Mouse (Mus musculus) layer of hippocampus, adult 2 months (tissue): ENCODE results near the gene Pdgfa. TPM values are rescaled to one million over a fixed set of nuclear protein-coding genes. Genes with fewer than 3 reads are reported as not detected.

Experiments
- DNase-seq, 2 experiments: peaks; one replicate each; pipeline ENCODE4 v3.0.0; 2022; ENCODE audit warnings: low spot score in 2 of 2
- H3K27ac ChIP-seq: fragments of 200-600 bp; 2 replicates; pipeline ENCODE4 v1.8.1; 2022
- H3K4me3 ChIP-seq: fragments of 200-600 bp; 2 replicates; pipeline ENCODE4 v1.8.1; 2022; ENCODE audit warnings: mild to moderate bottlenecking
- CTCF ChIP-seq: fragments of 200-600 bp; conservative IDR thresholded peaks from 2 replicates; pipeline ENCODE4 v1.8.1; 2022; ENCODE audit warnings: antibody characterized with exemption, mild to moderate bottlenecking, moderate library complexity
- total RNA-seq, 2 experiments: library from RNA; stranded (reverse); gene quantifications; 2 replicates each; pipeline ENCODE4 v1.2.3; 2021

Gene Pdgfa
- total RNA-seq, 2 experiments from 2014 or later = 37.5 to 41.3 TPM

GRCm38 (mm10) chr5:138970056-138970490, 27.1 kb downstream of the Pdgfa start:
- Histone ChIP-seq H3K27ac (no peak overlapping the region), H3K4me3 (no peak overlapping the region)
- no peak for TF ChIP-seq CTCF
- no peak for DNase-seq

GRCm38 (mm10) chr5:138966033-138966724, 31.0 kb downstream of the Pdgfa start:
- DNase-seq = no peak
- Histone ChIP-seq H3K27ac (no peak overlapping the region), H3K4me3 (no peak overlapping the region)
- TF ChIP-seq CTCF = no peak

- H3K27ac ChIP-seq = no peak overlapping the region
- H3K4me3 ChIP-seq = no peak overlapping the region
- TF ChIP-seq CTCF = no peak
- DNase-seq = no peak
Measured at GRCm38 (mm10) chr5:138965590-138965989, 31.6 kb downstream of the Pdgfa start.

- Histone ChIP-seq H3K27ac (no peak overlapping the region), H3K4me3 (no peak overlapping the region)
- no peak for TF ChIP-seq CTCF
- no peak for DNase-seq
Measured at GRCm38 (mm10) chr5:138956427-138956833, 40.7 kb downstream of the Pdgfa start.

GRCm38 (mm10) chr5:138953986-138954385, 43.2 kb downstream of the Pdgfa start:
- no peak for DNase-seq
- H3K27ac ChIP-seq = no peak overlapping the region
- no peak for TF ChIP-seq CTCF
- H3K4me3 ChIP-seq = no peak overlapping the region

GRCm38 (mm10) chr5:138952969-138953368, 44.2 kb downstream of the Pdgfa start:
- TF ChIP-seq CTCF = no peak
- H3K4me3 ChIP-seq = no peak overlapping the region
- no peak for DNase-seq
- no peak overlapping the region for H3K27ac ChIP-seq

GRCm38 (mm10) chr5:138951305-138951704, 45.9 kb downstream of the Pdgfa start:
- TF ChIP-seq CTCF = no peak
- H3K27ac ChIP-seq = no peak overlapping the region
- no peak for DNase-seq
- H3K4me3 ChIP-seq = no peak overlapping the region

- no peak overlapping the region for H3K4me3 ChIP-seq
- DNase-seq = no peak
- no peak overlapping the region for H3K27ac ChIP-seq
- TF ChIP-seq CTCF = no peak
Measured at GRCm38 (mm10) chr5:138949165-138949564, 48.0 kb downstream of the Pdgfa start.

GRCm38 (mm10) chr5:138948031-138948980, 48.9 kb downstream of the Pdgfa start:
- DNase-seq = peak in 1 of 2 experiments; percentile 22
- Histone ChIP-seq H3K27ac (no peak overlapping the region), H3K4me3 (no peak overlapping the region)
- no peak for TF ChIP-seq CTCF

- no peak for DNase-seq
- Histone ChIP-seq H3K27ac (no peak overlapping the region), H3K4me3 (no peak overlapping the region)
- TF ChIP-seq CTCF = no peak
Measured at GRCm38 (mm10) chr5:138947487-138947886, 49.7 kb downstream of the Pdgfa start.

GRCm38 (mm10) chr5:138946931-138947330, 50.2 kb downstream of the Pdgfa start:
- H3K27ac ChIP-seq = no peak overlapping the region
- no peak overlapping the region for H3K4me3 ChIP-seq
- TF ChIP-seq CTCF = no peak
- DNase-seq = no peak

GRCm38 (mm10) chr5:138945011-138945410, 52.2 kb downstream of the Pdgfa start:
- no peak for TF ChIP-seq CTCF
- H3K4me3 ChIP-seq = no peak overlapping the region
- no peak overlapping the region for H3K27ac ChIP-seq
- no peak for DNase-seq

GRCm38 (mm10) chr5:138944551-138944950, 52.6 kb downstream of the Pdgfa start:
- no peak for DNase-seq
- H3K27ac ChIP-seq = no peak overlapping the region
- TF ChIP-seq CTCF = no peak
- no peak overlapping the region for H3K4me3 ChIP-seq

GRCm38 (mm10) chr5:138941842-138942241, 55.3 kb downstream of the Pdgfa start:
- no peak for DNase-seq
- Histone ChIP-seq H3K4me3 (no peak overlapping the region), H3K27ac (no peak overlapping the region)
- no peak for TF ChIP-seq CTCF
